Mouse (Mus musculus): ENCODE data around the gene Nipal1. TPM values are rescaled to one million over a fixed set of nuclear protein-coding genes. Genes with fewer than 3 reads are reported as not detected.
A peak's percentile ranks its signal among the peaks of the same experiment; 100 is the strongest.

Gene Nipal1
- polyA plus RNA-seq, 1 experiment from 2014 or later = 0.45 TPM

DNA sequence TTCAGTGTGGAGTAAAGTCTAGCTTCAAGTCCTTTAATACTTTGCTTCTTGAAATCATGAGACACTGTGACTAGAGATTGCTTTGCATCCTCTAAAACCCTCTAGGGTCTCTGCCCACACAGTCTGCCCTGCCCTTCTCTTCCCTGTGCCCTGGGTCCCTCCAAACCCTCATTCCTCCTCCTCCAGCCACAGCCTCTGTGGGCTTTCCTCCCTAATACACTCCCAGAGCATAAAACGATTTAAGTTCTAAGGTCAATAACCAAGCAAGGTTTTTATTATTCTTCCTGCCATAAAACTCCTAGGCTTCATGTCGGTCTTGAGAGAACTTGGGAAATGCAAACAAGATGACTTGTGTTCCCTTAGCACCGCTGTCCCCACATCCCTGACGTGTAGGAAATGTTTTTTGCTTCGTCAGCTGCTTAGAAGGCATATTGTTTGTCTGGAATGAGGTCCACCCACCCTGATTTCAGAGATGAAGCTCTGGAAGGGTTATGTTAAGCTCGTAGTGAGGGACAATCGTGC, 8.7 kb downstream of the Nipal1 start:
- no peak overlapping the region for H3K4me2 ChIP-seq
- no peak for ATAC-seq (ENCODE audit: low FRiP score)

DNA sequence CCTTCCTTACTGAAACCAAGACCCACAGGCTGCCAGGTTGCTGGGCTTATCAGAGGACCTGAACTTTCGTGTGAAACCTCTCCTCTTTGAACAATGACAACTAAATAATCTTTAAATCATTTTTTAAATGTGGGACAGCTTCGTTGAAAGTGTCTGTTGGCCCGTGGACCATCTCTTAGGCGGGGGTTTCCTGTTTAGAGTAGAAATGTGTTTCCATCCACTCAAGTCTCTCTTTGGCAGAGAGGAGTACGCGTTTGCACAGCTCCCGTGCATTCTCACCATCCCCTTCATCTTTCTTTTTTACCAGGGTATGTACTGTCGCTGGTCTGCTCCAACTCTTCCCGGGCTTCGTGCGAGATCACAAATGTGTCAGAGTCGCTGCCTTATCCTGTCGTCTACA, 10.8 kb downstream of the Nipal1 start:
- Histone ChIP-seq H3K9ac (ENCODE audit: low read length) (no peak overlapping the region), H3K9me3 (ENCODE audit: control insufficient read depth, low read length) (no peaks in the 10 kb centered on the region), H3K4me2 (no peak overlapping the region), H3K36me3 (ENCODE audit: control insufficient read depth, insufficient read depth, low read length) (no peaks in the 10 kb centered on the region), H3K27ac (ENCODE audit: low read depth, low read length) (no peak overlapping the region), H3K27me3 (ENCODE audit: control insufficient read depth, insufficient read depth, low read length) (no peaks in the 10 kb centered on the region), H3K4me3 (ENCODE audit: low read depth, low read length) (no peak overlapping the region), H3K4me1 (ENCODE audit: control insufficient read depth, insufficient read depth, low read length) (no peaks in the 10 kb centered on the region)
- no peak for ATAC-seq (ENCODE audit: low FRiP score)
- 90% methylated on average over 13 of the region's 13 CpGs for WGBS
- no peak for DNase-seq (ENCODE audit: low spot score, missing footprints)

More for the DNA sequence above, 8.7 kb downstream of the Nipal1 start:
- no peaks in the 10 kb centered on the region for H3K36me3 ChIP-seq (ENCODE audit: control insufficient read depth, insufficient read depth, low read length)
- H3K27me3 ChIP-seq (ENCODE audit: control insufficient read depth, insufficient read depth, low read length) = no peaks in the 10 kb centered on the region
- H3K9ac ChIP-seq (ENCODE audit: low read length) = no peak overlapping the region
- no peaks in the 10 kb centered on the region for H3K9me3 ChIP-seq (ENCODE audit: control insufficient read depth, low read length)
- no peak overlapping the region for H3K27ac ChIP-seq (ENCODE audit: low read depth, low read length)
- no peaks in the 10 kb centered on the region for H3K4me1 ChIP-seq (ENCODE audit: control insufficient read depth, insufficient read depth, low read length)
- DNase-seq (ENCODE audit: low spot score, missing footprints) = no peak
- WGBS = 74% methylated on average over 7 of the region's 7 CpGs
- H3K4me3 ChIP-seq (ENCODE audit: low read depth, low read length) = no peak overlapping the region

DNA sequence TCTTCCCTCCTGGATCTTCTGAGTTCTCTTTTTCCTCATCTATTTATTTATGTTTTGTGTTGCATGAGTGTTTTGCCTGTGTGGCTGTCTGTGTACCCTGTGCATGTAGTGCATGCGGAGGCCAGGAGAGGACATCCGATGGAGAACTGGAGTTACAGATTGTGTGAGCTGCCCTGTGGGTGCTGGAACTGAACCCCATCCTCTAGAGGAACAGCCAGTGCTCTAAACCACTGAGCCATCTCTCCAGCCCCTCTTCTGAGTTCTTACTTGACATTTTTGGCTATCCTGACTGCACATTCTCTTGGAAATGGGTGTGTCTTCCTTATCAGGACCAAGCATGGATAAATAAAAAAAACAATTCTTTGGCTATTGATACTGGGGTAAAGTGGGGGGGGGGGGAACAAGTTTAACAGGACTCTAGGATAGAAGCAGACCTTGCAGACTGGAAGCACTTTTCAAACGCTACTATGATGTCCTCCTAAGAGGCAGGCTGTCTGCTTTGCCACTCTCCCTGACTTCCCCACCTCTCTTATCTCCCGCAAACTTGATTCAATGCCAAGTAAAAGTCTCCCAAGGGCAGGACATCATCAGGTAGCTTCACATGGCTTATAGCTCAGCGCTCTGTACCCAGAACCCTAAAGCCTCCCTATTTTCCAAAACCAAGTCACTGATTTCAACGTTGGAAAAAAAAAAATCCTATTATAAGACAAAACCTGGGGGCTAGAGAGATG, 13.6 kb downstream of the Nipal1 start:
- 89% methylated on average over 6 of the region's 6 CpGs for WGBS
- no peak for ATAC-seq (ENCODE audit: low FRiP score)
- Histone ChIP-seq H3K9me3 (ENCODE audit: control insufficient read depth, low read length) (no peaks in the 10 kb centered on the region), H3K36me3 (ENCODE audit: control insufficient read depth, insufficient read depth, low read length) (no peaks in the 10 kb centered on the region), H3K27ac (ENCODE audit: low read depth, low read length) (no peak overlapping the region), H3K4me2 (no peak overlapping the region), H3K4me1 (ENCODE audit: control insufficient read depth, insufficient read depth, low read length) (no peaks in the 10 kb centered on the region), H3K4me3 (ENCODE audit: low read depth, low read length) (no peak overlapping the region), H3K9ac (ENCODE audit: low read length) (no peak overlapping the region), H3K27me3 (ENCODE audit: control insufficient read depth, insufficient read depth, low read length) (no peaks in the 10 kb centered on the region)
- DNase-seq (ENCODE audit: low spot score, missing footprints) = no peak

DNA sequence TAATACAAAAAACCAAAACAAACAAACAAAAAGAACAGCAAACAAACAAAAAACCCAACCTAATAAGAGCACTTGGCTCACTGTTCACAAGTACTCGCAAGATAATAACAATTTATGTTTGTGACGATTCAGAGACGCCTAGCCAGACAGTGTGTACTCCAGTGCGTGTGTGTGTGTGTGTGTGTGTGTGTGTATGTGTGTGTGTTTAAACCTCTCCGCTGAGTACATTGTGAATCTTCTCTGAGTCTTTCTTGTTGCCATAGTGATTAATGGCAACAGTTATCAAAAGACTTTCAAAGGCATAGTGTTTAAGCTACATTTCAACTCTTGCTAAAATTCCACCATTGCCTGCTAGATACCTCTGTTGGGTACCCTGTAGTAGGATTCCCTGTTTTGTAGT, 16.5 kb downstream of the Nipal1 start:
- no peaks in the 10 kb centered on the region for H3K36me3 ChIP-seq (ENCODE audit: control insufficient read depth, insufficient read depth, low read length)
- no peak overlapping the region for H3K4me3 ChIP-seq (ENCODE audit: low read depth, low read length)
- no peaks in the 10 kb centered on the region for H3K9me3 ChIP-seq (ENCODE audit: control insufficient read depth, low read length)
- WGBS = 92% methylated on average over 5 of the region's 5 CpGs
- H3K27me3 ChIP-seq (ENCODE audit: control insufficient read depth, insufficient read depth, low read length) = no peaks in the 10 kb centered on the region
- no peak for ATAC-seq (ENCODE audit: low FRiP score)
- no peak overlapping the region for H3K4me2 ChIP-seq
- no peak for DNase-seq (ENCODE audit: low spot score, missing footprints)
- H3K9ac ChIP-seq (ENCODE audit: low read length) = no peak overlapping the region
- H3K27ac ChIP-seq (ENCODE audit: low read depth, low read length) = no peak overlapping the region
- H3K4me1 ChIP-seq (ENCODE audit: control insufficient read depth, insufficient read depth, low read length) = no peaks in the 10 kb centered on the region

DNA sequence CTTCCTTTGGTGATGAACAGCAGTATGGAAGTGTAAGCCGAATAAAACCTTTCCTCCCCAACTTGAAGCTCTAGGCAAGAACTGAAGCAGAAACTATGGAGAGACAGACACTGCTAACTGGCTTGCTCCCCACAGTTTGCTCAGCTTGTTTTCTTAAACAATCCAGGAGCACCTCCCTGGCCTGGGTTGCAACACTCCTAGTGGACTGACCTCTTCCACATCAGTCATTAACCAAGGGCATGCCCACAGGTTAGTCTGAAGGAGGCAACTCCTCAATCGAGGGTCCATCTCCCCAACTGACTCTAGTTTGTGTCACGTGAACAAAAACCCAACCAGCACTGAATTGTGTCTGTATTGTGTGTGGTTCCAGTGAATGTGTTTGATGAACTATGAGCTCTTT, 17.3 kb downstream of the Nipal1 start:
- Histone ChIP-seq H3K9me3 (ENCODE audit: control insufficient read depth, low read length) (no peaks in the 10 kb centered on the region), H3K36me3 (ENCODE audit: control insufficient read depth, insufficient read depth, low read length) (no peaks in the 10 kb centered on the region)
- WGBS = 51% methylated on average over 3 of the region's 3 CpGs

DNA sequence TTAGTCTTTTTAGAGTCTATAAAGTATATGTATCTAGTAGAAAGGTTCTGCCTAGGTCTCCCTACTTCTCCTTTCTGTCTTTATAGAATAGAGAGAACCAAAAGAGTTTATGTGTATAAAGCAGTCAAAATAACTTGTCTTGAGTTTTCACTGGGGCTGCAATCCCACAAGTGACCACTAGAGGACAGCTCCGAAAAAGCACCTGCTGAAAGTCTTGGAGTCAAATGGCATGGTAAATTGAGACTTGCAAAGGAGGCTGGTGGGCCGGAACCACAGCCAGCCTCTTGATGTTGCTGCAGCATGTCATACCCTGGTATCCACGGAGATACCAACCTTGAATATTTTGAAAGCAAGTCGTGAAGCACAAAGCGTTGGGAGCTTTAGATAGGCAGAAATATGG, 17.7 kb downstream of the Nipal1 start:
- 25% methylated on average over 5 of the region's 5 CpGs for WGBS
- Histone ChIP-seq H3K9me3 (ENCODE audit: control insufficient read depth, low read length) (no peaks in the 10 kb centered on the region), H3K36me3 (ENCODE audit: control insufficient read depth, insufficient read depth, low read length) (no peaks in the 10 kb centered on the region), H3K27ac (ENCODE audit: low read depth, low read length) (no peak overlapping the region), H3K4me1 (ENCODE audit: control insufficient read depth, insufficient read depth, low read length) (no peaks in the 10 kb centered on the region), H3K27me3 (ENCODE audit: control insufficient read depth, insufficient read depth, low read length) (no peaks in the 10 kb centered on the region), H3K4me2 (no peak overlapping the region), H3K4me3 (ENCODE audit: low read depth, low read length) (no peak overlapping the region), H3K9ac (ENCODE audit: low read length) (no peak overlapping the region)
- no peak for ATAC-seq (ENCODE audit: low FRiP score)
- peak; percentile 93 for DNase-seq (ENCODE audit: low spot score, missing footprints)

More for the DNA sequence above, 17.3 kb downstream of the Nipal1 start:
- Histone ChIP-seq H3K4me1 (ENCODE audit: control insufficient read depth, insufficient read depth, low read length) (no peaks in the 10 kb centered on the region), H3K27me3 (ENCODE audit: control insufficient read depth, insufficient read depth, low read length) (no peaks in the 10 kb centered on the region), H3K27ac (ENCODE audit: low read depth, low read length) (no peak overlapping the region), H3K9ac (ENCODE audit: low read length) (no peak overlapping the region), H3K4me3 (ENCODE audit: low read depth, low read length) (no peak overlapping the region), H3K4me2 (no peak overlapping the region)
- ATAC-seq (ENCODE audit: low FRiP score) (no peak), DNase-seq (ENCODE audit: low spot score, missing footprints) (no peak)

DNA sequence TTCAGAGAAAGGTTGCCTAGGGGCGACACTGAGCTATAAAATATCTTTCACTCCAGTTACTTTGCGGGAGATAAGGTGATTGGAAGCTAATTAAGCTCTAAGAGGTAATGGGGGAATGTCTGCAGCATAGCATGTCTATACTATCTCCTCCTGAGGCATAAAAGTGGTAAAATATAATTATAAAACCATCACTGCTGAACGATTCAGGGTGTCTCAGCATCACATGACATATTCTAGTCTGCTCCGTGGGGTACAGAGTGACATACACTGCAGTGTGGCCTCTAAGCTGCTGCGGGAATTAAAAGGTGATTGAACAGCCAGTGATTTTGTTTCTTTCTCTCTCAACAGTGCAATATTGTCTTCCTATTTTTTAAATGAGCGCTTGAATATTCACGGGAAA, 18.8 kb downstream of the Nipal1 start:
- Histone ChIP-seq H3K4me2 (no peak overlapping the region), H3K27me3 (ENCODE audit: control insufficient read depth, insufficient read depth, low read length) (no peaks in the 10 kb centered on the region), H3K36me3 (ENCODE audit: control insufficient read depth, insufficient read depth, low read length) (no peaks in the 10 kb centered on the region), H3K9me3 (ENCODE audit: control insufficient read depth, low read length) (no peaks in the 10 kb centered on the region), H3K4me3 (ENCODE audit: low read depth, low read length) (no peak overlapping the region), H3K4me1 (ENCODE audit: control insufficient read depth, insufficient read depth, low read length) (peaks cover 8% of the 10 kb centered on the region; the same call in 1 of the 2 replicates), H3K9ac (ENCODE audit: low read length) (no peak overlapping the region), H3K27ac (ENCODE audit: low read depth, low read length) (no peak overlapping the region)
- ATAC-seq (ENCODE audit: low FRiP score) = no peak
- 81% methylated on average over 7 of the region's 7 CpGs for whole genome bisulfite sequencing
- no peak for DNase-seq (ENCODE audit: low spot score, missing footprints)

DNA sequence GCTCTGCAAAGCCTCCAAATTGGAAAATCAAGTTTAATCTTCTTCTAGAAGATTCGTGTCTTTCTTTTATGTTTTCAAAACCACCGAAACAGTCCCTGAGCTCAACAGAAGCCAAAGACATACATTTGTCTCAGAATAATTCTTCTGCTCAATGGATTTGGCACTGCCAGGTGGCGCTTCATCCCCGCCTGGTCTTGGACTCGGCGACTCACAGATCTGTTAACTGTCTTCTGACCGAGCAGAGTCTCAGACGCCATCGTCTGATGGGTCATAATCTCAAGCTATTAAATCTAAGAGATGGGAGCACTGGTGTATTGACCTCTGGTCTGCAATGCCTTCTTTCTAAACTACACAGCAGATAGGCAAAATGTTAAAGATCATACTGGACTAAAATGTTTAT, 20.8 kb downstream of the Nipal1 start:
- H3K9ac ChIP-seq (ENCODE audit: low read length) = no peak overlapping the region
- H3K4me1 ChIP-seq (ENCODE audit: control insufficient read depth, insufficient read depth, low read length) = peaks cover 8% of the 10 kb centered on the region; the same call in 1 of the 2 replicates
- no peaks in the 10 kb centered on the region for H3K27me3 ChIP-seq (ENCODE audit: control insufficient read depth, insufficient read depth, low read length)
- no peak overlapping the region for H3K27ac ChIP-seq (ENCODE audit: low read depth, low read length)
- H3K36me3 ChIP-seq (ENCODE audit: control insufficient read depth, insufficient read depth, low read length) = no peaks in the 10 kb centered on the region
- H3K4me3 ChIP-seq (ENCODE audit: low read depth, low read length) = no peak overlapping the region
- WGBS = 87% methylated on average over 9 of the region's 9 CpGs
- DNase-seq (ENCODE audit: low spot score, missing footprints) (no peak), ATAC-seq (ENCODE audit: low FRiP score) (no peak)
- H3K9me3 ChIP-seq (ENCODE audit: control insufficient read depth, low read length) = no peaks in the 10 kb centered on the region
- no peak overlapping the region for H3K4me2 ChIP-seq

DNA sequence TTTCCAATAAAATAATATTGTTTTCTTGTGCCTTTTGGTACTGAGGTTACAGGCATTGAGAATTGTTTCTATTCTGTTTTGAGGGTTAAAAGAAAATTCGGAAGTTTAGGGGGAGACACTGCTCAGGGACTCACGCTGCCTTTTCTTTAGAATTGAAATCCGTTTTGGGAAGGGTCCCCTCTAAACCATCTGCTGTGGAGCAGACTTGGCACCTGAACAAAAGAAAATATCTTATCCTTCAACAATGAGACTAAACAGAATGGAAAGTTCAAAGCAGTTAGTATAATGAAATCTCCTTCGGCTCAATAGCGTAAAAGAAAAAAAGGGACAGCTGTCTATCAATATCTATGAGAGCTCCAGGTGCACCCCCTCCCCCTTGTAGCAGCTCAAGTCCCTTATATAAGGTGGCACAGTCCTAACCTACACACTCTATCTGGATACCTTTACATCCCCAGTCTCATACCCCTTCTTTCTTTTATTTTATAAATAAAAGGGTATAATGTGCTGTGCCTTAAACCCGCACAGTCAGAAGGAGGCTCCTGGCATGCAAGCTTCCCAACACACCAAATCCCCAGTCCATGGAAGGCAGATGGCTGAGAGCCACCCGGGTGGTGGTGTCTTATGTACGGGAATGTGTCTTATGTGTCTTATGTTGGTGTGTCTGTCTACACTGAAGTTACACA, 23.6 kb downstream of the Nipal1 start:
- Histone ChIP-seq H3K4me2 (no peak overlapping the region), H3K9me3 (ENCODE audit: control insufficient read depth, low read length) (no peaks in the 10 kb centered on the region), H3K9ac (ENCODE audit: low read length) (no peak overlapping the region), H3K4me1 (ENCODE audit: control insufficient read depth, insufficient read depth, low read length) (peaks cover 8% of the 10 kb centered on the region; the same call in 1 of the 2 replicates), H3K27ac (ENCODE audit: low read depth, low read length) (no peak overlapping the region; the same call in 1 of the 2 replicates), H3K27me3 (ENCODE audit: control insufficient read depth, insufficient read depth, low read length) (no peaks in the 10 kb centered on the region), H3K4me3 (ENCODE audit: low read depth, low read length) (no peak overlapping the region), H3K36me3 (ENCODE audit: control insufficient read depth, insufficient read depth, low read length) (no peaks in the 10 kb centered on the region)
- DNase-seq (ENCODE audit: low spot score, missing footprints) (peak; percentile 85), ATAC-seq (ENCODE audit: low FRiP score) (peak; percentile 83)
- WGBS = 27% methylated on average over 8 of the region's 8 CpGs
